Mouse (Mus musculus) ES-E14 (cell line): ENCODE measurements at regions not wholly inside any gene's neighbourhood (a gene's known extent, or its start where the extent isn't known, plus 50 kb on each side); places are given as distances from the start of the nearest gene placed in this dataset.

Experiments
- DNase-seq: peaks from one replicate; pipeline ENCODE4 v3.0.0-alpha.2; 2013; ENCODE audit warnings: low read depth, low spot score
- H3K27ac ChIP-seq: 2 replicates; pipeline ENCODE4 v1.5.1; 2012; ENCODE audit warnings: low read depth, mild to moderate bottlenecking, low read length, moderate library complexity, mixed read lengths; ENCODE audit not compliant: poor library complexity, insufficient read depth, severe bottlenecking
- H3K36me3 ChIP-seq: 2 replicates; pipeline ENCODE4 v1.6.1; 2012; ENCODE audit warnings: mild to moderate bottlenecking, low read length, moderate library complexity, mixed read lengths; ENCODE audit not compliant: control insufficient read depth, poor library complexity, insufficient read depth, severe bottlenecking
- H3K4me1 ChIP-seq, 2 experiments: fragments of 150-350 bp in 1 of 2; sonication (generic) in 1 of 2; 2 replicates each; pipeline ENCODE4 v1.6.1; 2012; ENCODE audit warnings: low read length in 2 of 2, mild to moderate bottlenecking in 1 of 2, mixed read lengths in 1 of 2; ENCODE audit not compliant: control insufficient read depth in 2 of 2, insufficient read depth in 2 of 2, poor library complexity in 1 of 2
- H3K4me3 ChIP-seq, 2 experiments: fragments of 150-350 bp in 1 of 2; sonication (generic) in 1 of 2; 2 replicates each; pipeline ENCODE4 v1.5.1; 2012; ENCODE audit warnings: low read length in 2 of 2, low read depth in 1 of 2, mild to moderate bottlenecking in 1 of 2, mixed read lengths in 1 of 2; ENCODE audit not compliant: insufficient read depth in 1 of 2, poor library complexity in 1 of 2, severe bottlenecking in 1 of 2
- H3K9ac ChIP-seq: 2 replicates; pipeline ENCODE4 v1.6.1; 2012; ENCODE audit warnings: low read depth, mild to moderate bottlenecking, low read length, mixed read lengths; ENCODE audit not compliant: poor library complexity, insufficient read depth, severe bottlenecking
- H3K9me3 ChIP-seq: fragments of 150-350 bp; sonication (generic); 2 replicates; pipeline ENCODE4 v1.6.1; 2012; ENCODE audit warnings: low read depth, mild to moderate bottlenecking, low read length; ENCODE audit not compliant: control insufficient read depth, insufficient read depth
- CHD2 ChIP-seq: IDR thresholded peaks from 2 replicates; pipeline ENCODE4 v1.6.1; 2014; ENCODE audit warnings: mild to moderate bottlenecking, low read depth, low read length, inconsistent platforms
- HCFC1 ChIP-seq: IDR thresholded peaks from 2 replicates; pipeline ENCODE4 v1.6.1; 2012; ENCODE audit warnings: low read length, inconsistent platforms, borderline replicate concordance; ENCODE audit not compliant: insufficient read depth
- MAFK ChIP-seq: IDR thresholded peaks from 2 replicates; pipeline ENCODE4 v1.6.1; 2014; ENCODE audit warnings: mild to moderate bottlenecking, low read depth, low read length, inconsistent platforms; ENCODE audit not compliant: insufficient read depth
- ZC3H11A ChIP-seq: IDR thresholded peaks from 2 replicates; pipeline ENCODE4 v1.6.1; 2012; ENCODE audit warnings: low read depth, mild to moderate bottlenecking, inconsistent platforms, low read length, borderline replicate concordance
- ZNF384 ChIP-seq: IDR thresholded peaks from 2 replicates; pipeline ENCODE4 v1.6.1; 2012; ENCODE audit warnings: low read depth, low read length, inconsistent platforms
- in situ Hi-C, 2 experiments: fragments of 600-800 bp; cut with MboI; formaldehyde crosslinking; loops; one replicate each; pipeline ENCODE4 v1.15.1; 2025; ENCODE audit warnings: low sequenced_read_pairs in 2 of 2, inconsistent platforms in 1 of 2; ENCODE audit not compliant: unreplicated experiment in 2 of 2

GRCm38 (mm10) chr4:83990126-83990989, 465.0 kb downstream of the Ccdc171 start:
- H3K27ac ChIP-seq = no peak overlapping the region
- no peaks in the 10 kb centered on the region for H3K4me1 ChIP-seq
- no peak overlapping the region for H3K9ac ChIP-seq
- TF ChIP-seq ZNF384 = no peak
- TF ChIP-seq CHD2 = no peak
- TF ChIP-seq ZC3H11A = no peak
- no peak for TF ChIP-seq HCFC1
- no peak for TF ChIP-seq MAFK
- no peaks in the 10 kb centered on the region for H3K9me3 ChIP-seq
- H3K36me3 ChIP-seq = no peaks in the 10 kb centered on the region
- no peak overlapping the region for H3K4me3 ChIP-seq
- no peak for DNase-seq
- in situ Hi-C loops = no loop called here

- no peak overlapping the region for H3K27ac ChIP-seq
- H3K9ac ChIP-seq = no peak overlapping the region
- no peaks in the 10 kb centered on the region for H3K9me3 ChIP-seq
- H3K4me1 ChIP-seq = no peaks in the 10 kb centered on the region
- H3K36me3 ChIP-seq = no peaks in the 10 kb centered on the region
- in situ Hi-C loops = no loop called here
- TF ChIP-seq HCFC1 (no peak), ZC3H11A (no peak), CHD2 (no peak), ZNF384 (no peak), MAFK (no peak)
- H3K4me3 ChIP-seq = no peak overlapping the region
- DNase-seq = no peak
Observed at GRCm38 (mm10) chr4:83991195-83991594, 465.9 kb downstream of the Ccdc171 start.

- H3K9ac ChIP-seq = no peak overlapping the region
- no peak overlapping the region for H3K27ac ChIP-seq
- H3K4me3 ChIP-seq = no peak overlapping the region
- in situ Hi-C loops = no loop called here
- H3K9me3 ChIP-seq = no peaks in the 10 kb centered on the region
- DNase-seq = no peak
- no peaks in the 10 kb centered on the region for H3K4me1 ChIP-seq
- TF ChIP-seq HCFC1 = no peak
- no peak for TF ChIP-seq MAFK
- TF ChIP-seq ZNF384 = no peak
- no peaks in the 10 kb centered on the region for H3K36me3 ChIP-seq
Observed at GRCm38 (mm10) chr4:83997079-83997478, 471.7 kb downstream of the Ccdc171 start.

- no peaks in the 10 kb centered on the region for H3K9me3 ChIP-seq
- no peaks in the 10 kb centered on the region for H3K36me3 ChIP-seq
- H3K4me3 ChIP-seq = no peak overlapping the region
- H3K27ac ChIP-seq = no peak overlapping the region
- no peak for DNase-seq
- H3K9ac ChIP-seq = no peak overlapping the region
- no peaks in the 10 kb centered on the region for H3K4me1 ChIP-seq
- in situ Hi-C loops = no loop called here
- TF ChIP-seq CHD2 = no peak
- no peak for TF ChIP-seq ZC3H11A
- no peak for TF ChIP-seq ZNF384
- no peak for TF ChIP-seq MAFK
- no peak for TF ChIP-seq HCFC1
Observed at GRCm38 (mm10) chr4:84001645-84002044, 476.3 kb downstream of the Ccdc171 start.

- Histone ChIP-seq H3K36me3 (no peaks in the 10 kb centered on the region), H3K4me3 (no peak overlapping the region), H3K9me3 (no peaks in the 10 kb centered on the region), H3K9ac (no peak overlapping the region), H3K4me1 (no peaks in the 10 kb centered on the region), H3K27ac (no peak overlapping the region)
- no peak for DNase-seq
- in situ Hi-C loops = no loop called here
- TF ChIP-seq CHD2 = no peak
Observed at GRCm38 (mm10) chr4:84004055-84004778, 478.9 kb downstream of the Ccdc171 start.
